Mouse (Mus musculus) liver, embryonic 11.5 days (tissue): Measurements from ENCODE around the gene Acsf3. TPM values are rescaled to one million over a fixed set of nuclear protein-coding genes. Genes with fewer than 3 reads are reported as not detected.

ENCODE experiments used
- ATAC-seq: fragments of 200-750 bp; cut with Nextera tagmentation; replicated peaks from 2 replicates; pipeline ENCODE4 v1.8.0; 2017; ENCODE audit warnings: moderate number of reproducible peaks, mild to moderate bottlenecking, moderate TSS enrichment, moderate library complexity; ENCODE audit not compliant: low FRiP score
- DNase-seq: peaks from one replicate; pipeline ENCODE4 v3.0.0-alpha.2; 2017; ENCODE audit warnings: low spot score
- H3K27ac ChIP-seq: fragments of 300-500 bp; sonication (generic); 2 replicates; pipeline ENCODE4 v1.5.1; 2014; ENCODE audit warnings: mild to moderate bottlenecking, low read depth, low read length, control low read depth
- H3K27me3 ChIP-seq: fragments of 300-500 bp; sonication (generic); replicated peaks from 2 replicates; pipeline ENCODE4 v1.6.1; 2014; ENCODE audit warnings: low read length, mixed read lengths; ENCODE audit not compliant: control insufficient read depth, insufficient read depth
- H3K36me3 ChIP-seq: fragments of 300-500 bp; sonication (generic); 2 replicates; pipeline ENCODE4 v1.6.1; 2014; ENCODE audit warnings: mild to moderate bottlenecking, low read length, moderate library complexity, mixed read lengths; ENCODE audit not compliant: control insufficient read depth, insufficient read depth
- H3K4me1 ChIP-seq: fragments of 300-500 bp; sonication (generic); replicated peaks from 2 replicates; pipeline ENCODE4 v1.6.1; 2014; ENCODE audit warnings: low read length, mixed read lengths; ENCODE audit not compliant: control insufficient read depth, insufficient read depth
- H3K4me2 ChIP-seq: fragments of 300-500 bp; sonication (generic); 2 replicates; pipeline ENCODE4 v1.6.1; 2014; ENCODE audit warnings: mild to moderate bottlenecking, control low read depth, moderate library complexity
- H3K4me3 ChIP-seq: fragments of 300-500 bp; sonication (generic); 2 replicates; pipeline ENCODE4 v1.5.1; 2014; ENCODE audit warnings: low read depth, low read length, control low read depth
- H3K9ac ChIP-seq: fragments of 300-500 bp; sonication (generic); 2 replicates; pipeline ENCODE4 v1.6.1; 2014; ENCODE audit warnings: low read depth, low read length, control low read depth
- H3K9me3 ChIP-seq: fragments of 300-500 bp; sonication (generic); 2 replicates; pipeline ENCODE4 v1.6.1; 2016; ENCODE audit warnings: low read length, inconsistent platforms, mixed read lengths; ENCODE audit not compliant: control insufficient read depth
- WGBS: fragments of 180-500 bp; shearing (Covaris S2); extraction: QIAGEN DNeasy Blood & Tissue Kit; methylation state at CpG from one replicate; pipeline ENCODE4 v1.1.7; 2014; 5-methylcytosine and 5-hydroxymethylcytosine counted together
- polyA plus RNA-seq: library from polyadenylated mRNA; unstranded; fragments of >200 nt; fragmentation: Nextera tagmentation; extraction: Ambion mirVana; gene quantifications from 2 replicates; pipeline ENCODE4 v1.2.1, GENCODE M21; 2014

The Acsf3 gene
- polyA plus RNA-seq, 1 experiment from 2014 or later, result 16.6 TPM

GRCm38 (mm10) chr8:122824986-122825385 is 49.7 kb downstream of the Acsf3 start:
- DNase-seq (no peak), ATAC-seq (no peak)
- H3K27me3 ChIP-seq, result peaks cover 3% of the 10 kb centered on the region; the same call in 1 of the 2 replicates
- no peak overlapping the region for H3K27ac ChIP-seq
- H3K4me1 ChIP-seq, result no peaks in the 10 kb centered on the region
- no peaks in the 10 kb centered on the region for H3K36me3 ChIP-seq
- H3K4me2 ChIP-seq, result no peak overlapping the region
- no peak overlapping the region for H3K4me3 ChIP-seq
- H3K9ac ChIP-seq, result no peak overlapping the region
- H3K9me3 ChIP-seq, result no peaks in the 10 kb centered on the region
- 72% methylated on average over 9 of the region's 9 CpGs for WGBS

- Histone ChIP-seq H3K4me1 (no peaks in the 10 kb centered on the region), H3K27me3 (peaks cover 3% of the 10 kb centered on the region; the same call in 1 of the 2 replicates), H3K9me3 (no peaks in the 10 kb centered on the region), H3K4me2 (no peak overlapping the region), H3K27ac (no peak overlapping the region), H3K9ac (no peak overlapping the region), H3K36me3 (no peaks in the 10 kb centered on the region), H3K4me3 (no peak overlapping the region)
- DNase-seq (no peak), ATAC-seq (no peak)
- WGBS, result 62% methylated on average over 8 of the region's 8 CpGs
Measured at GRCm38 (mm10) chr8:122825408-122825807, 50.1 kb downstream of the Acsf3 start.

- H3K36me3 ChIP-seq, result no peaks in the 10 kb centered on the region
- DNase-seq (no peak), ATAC-seq (no peak)
- no peak overlapping the region for H3K4me2 ChIP-seq
- H3K27me3 ChIP-seq, result peaks cover 3% of the 10 kb centered on the region
- no peak overlapping the region for H3K9ac ChIP-seq
- H3K9me3 ChIP-seq, result no peaks in the 10 kb centered on the region
- no peak overlapping the region for H3K4me3 ChIP-seq
- WGBS, result 82% methylated on average over 3 of the region's 3 CpGs
- no peak overlapping the region for H3K27ac ChIP-seq
- 0 out of 2 replicates have a peak, but pooled peaks cover 2% of the 10 kb centered on the region for H3K4me1 ChIP-seq
Measured at GRCm38 (mm10) chr8:122829396-122829795, 54.1 kb downstream of the Acsf3 start.

DNA sequence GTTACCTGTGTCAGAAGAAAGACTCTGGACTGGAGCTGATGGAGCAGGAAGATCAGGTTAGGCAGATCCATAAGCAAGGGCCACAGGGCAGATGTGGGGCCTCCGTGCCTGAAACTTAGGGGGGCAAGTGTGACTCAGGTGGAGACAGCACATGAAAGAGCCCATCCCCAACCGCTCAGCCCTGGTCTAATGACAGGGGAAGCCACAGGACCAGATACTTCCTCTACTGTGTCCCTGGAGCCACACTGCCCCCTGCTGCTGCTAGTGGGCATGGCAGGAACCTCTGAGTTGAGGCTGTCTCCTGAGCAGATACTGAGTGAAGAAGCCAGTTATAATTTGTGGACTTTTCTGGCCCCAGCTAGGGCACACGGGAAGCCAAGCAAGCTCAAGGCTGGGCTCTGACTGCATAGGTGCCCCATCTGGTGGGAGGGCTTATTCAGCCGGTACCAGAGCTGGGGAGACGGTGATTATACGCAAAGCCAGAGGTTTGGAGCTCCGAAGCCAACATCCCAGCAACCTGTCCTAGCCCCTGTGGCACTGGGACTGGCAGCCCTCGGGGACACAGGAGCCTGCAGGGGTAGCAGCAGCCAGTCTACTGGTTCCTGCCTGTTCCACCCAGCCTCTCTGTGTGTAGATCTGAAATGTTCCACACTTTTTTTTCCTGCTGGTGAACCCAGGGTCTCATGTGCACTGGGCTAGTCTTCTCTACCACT is 55.2 kb downstream of the Acsf3 start:
- peak; percentile 74 for ATAC-seq
- H3K9ac ChIP-seq, result no peak overlapping the region
- no peaks in the 10 kb centered on the region for H3K36me3 ChIP-seq
- peak; percentile 93 for DNase-seq
- H3K27me3 ChIP-seq, result peaks cover 3% of the 10 kb centered on the region
- 0 out of 2 replicates have a peak, but pooled peaks cover 2% of the 10 kb centered on the region for H3K4me1 ChIP-seq
- H3K4me2 ChIP-seq, result no peak overlapping the region
- H3K27ac ChIP-seq, result no peak overlapping the region
- WGBS, result 41% methylated on average over 8 of the region's 8 CpGs
- H3K4me3 ChIP-seq, result no peak overlapping the region
- H3K9me3 ChIP-seq, result no peaks in the 10 kb centered on the region

GRCm38 (mm10) chr8:122834416-122834815 is 59.1 kb downstream of the Acsf3 start:
- DNase-seq (no peak), ATAC-seq (no peak)
- H3K9me3 ChIP-seq, result no peaks in the 10 kb centered on the region
- H3K4me2 ChIP-seq, result no peak overlapping the region
- 0 out of 2 replicates have a peak, but pooled peaks cover 2% of the 10 kb centered on the region for H3K4me1 ChIP-seq
- no peaks in the 10 kb centered on the region; the same call in 1 of the 2 replicates for H3K27me3 ChIP-seq
- no peak overlapping the region for H3K9ac ChIP-seq
- 83% methylated on average over 8 of the region's 8 CpGs for WGBS
- no peak overlapping the region for H3K27ac ChIP-seq
- no peak overlapping the region for H3K4me3 ChIP-seq
- H3K36me3 ChIP-seq, result no peaks in the 10 kb centered on the region

DNA sequence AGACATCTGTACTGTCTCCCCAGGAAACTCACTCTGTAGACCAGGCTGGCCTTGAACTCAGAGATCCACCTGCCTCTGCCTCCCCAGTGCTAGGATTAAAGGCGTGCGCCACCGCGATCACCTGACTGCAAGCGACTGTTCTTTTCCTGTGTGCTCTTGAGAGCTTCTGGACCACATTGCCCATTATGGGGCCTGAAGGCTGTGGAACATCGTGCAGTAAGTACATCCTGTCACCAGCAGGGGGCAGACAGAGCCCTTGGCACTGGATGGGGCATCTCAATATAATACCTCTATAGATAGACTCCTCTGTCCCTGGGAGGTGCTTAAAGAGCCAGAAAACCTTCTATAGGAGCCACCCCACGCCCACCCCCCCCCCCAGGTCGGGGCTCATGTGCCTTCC is 59.7 kb downstream of the Acsf3 start:
- Histone ChIP-seq H3K9me3 (no peaks in the 10 kb centered on the region), H3K4me1 (0 out of 2 replicates have a peak, but pooled peaks cover 2% of the 10 kb centered on the region), H3K27ac (no peak overlapping the region), H3K27me3 (no peaks in the 10 kb centered on the region; the same call in 1 of the 2 replicates), H3K4me3 (no peak overlapping the region), H3K4me2 (no peak overlapping the region), H3K36me3 (no peaks in the 10 kb centered on the region), H3K9ac (no peak overlapping the region)
- WGBS, result 17% methylated on average over 8 of the region's 8 CpGs
- DNase-seq, result peak; percentile 59
- ATAC-seq, result 0 out of 2 replicates have a peak, but pooled peaks have one; percentile 48

DNA sequence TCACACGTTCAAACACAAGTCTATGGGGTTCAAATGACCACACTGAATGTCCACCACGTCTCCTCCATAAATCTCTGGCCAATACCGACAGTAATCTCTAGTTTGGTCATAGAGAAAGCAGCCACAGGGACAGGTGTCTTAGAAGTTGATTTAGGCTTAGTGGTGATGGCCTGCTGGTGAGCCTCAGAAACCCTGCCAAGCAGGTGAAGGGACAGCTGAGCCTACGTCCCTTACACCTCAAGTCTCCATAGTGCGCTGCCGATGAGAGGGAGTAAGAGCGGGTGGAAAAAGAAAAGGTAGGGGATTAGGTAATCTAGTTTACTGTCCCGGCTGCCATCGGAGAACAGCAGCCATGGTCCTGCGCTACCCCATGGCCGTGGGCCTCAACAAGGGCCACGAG is 60.9 kb downstream of the Acsf3 start:
- Histone ChIP-seq H3K9me3 (no peaks in the 10 kb centered on the region), H3K27ac (no peak overlapping the region), H3K27me3 (peaks cover 2% of the 10 kb centered on the region), H3K9ac (no peak overlapping the region), H3K4me2 (no peak overlapping the region), H3K4me1 (no peaks in the 10 kb centered on the region), H3K36me3 (no peaks in the 10 kb centered on the region), H3K4me3 (no peak overlapping the region)
- 84% methylated on average over 12 of the region's 12 CpGs for WGBS
- DNase-seq, result no peak
- ATAC-seq, result no peak

- peaks cover 2% of the 10 kb centered on the region; the same call in 1 of the 2 replicates for H3K27me3 ChIP-seq
- no peaks in the 10 kb centered on the region for H3K4me1 ChIP-seq
- 80% methylated on average over 13 of the region's 13 CpGs for WGBS
- H3K9me3 ChIP-seq, result no peaks in the 10 kb centered on the region
- ATAC-seq (no peak), DNase-seq (no peak)
- H3K27ac ChIP-seq, result no peak overlapping the region
- H3K4me3 ChIP-seq, result no peak overlapping the region
- H3K4me2 ChIP-seq, result no peak overlapping the region
- no peak overlapping the region for H3K9ac ChIP-seq
- no peaks in the 10 kb centered on the region for H3K36me3 ChIP-seq
Measured at GRCm38 (mm10) chr8:122836696-122837095, 61.4 kb downstream of the Acsf3 start.

- H3K4me1 ChIP-seq, result 0 out of 2 replicates have a peak, but pooled peaks cover 2% of the 10 kb centered on the region
- DNase-seq, result no peak
- no peak overlapping the region for H3K4me2 ChIP-seq
- H3K9ac ChIP-seq, result no peak overlapping the region
- WGBS, result 42% methylated on average over 3 of the region's 3 CpGs
- ATAC-seq, result no peak
- no peak overlapping the region for H3K4me3 ChIP-seq
- H3K27me3 ChIP-seq, result peaks cover 24% of the 10 kb centered on the region
- no peaks in the 10 kb centered on the region for H3K9me3 ChIP-seq
- no peaks in the 10 kb centered on the region for H3K36me3 ChIP-seq
- H3K27ac ChIP-seq, result no peak overlapping the region
Measured at GRCm38 (mm10) chr8:122844161-122844560, 68.9 kb downstream of the Acsf3 start.
